Mouse (Mus musculus) hindbrain, embryonic 16.5 days (tissue): ENCODE measurements around the gene Dzip1l. TPM values are rescaled to one million over a fixed set of nuclear protein-coding genes. Genes with fewer than 3 reads are reported as not detected.

ENCODE experiments used
- ATAC-seq: fragments of 200-750 bp; cut with Nextera tagmentation; 2 replicates; pipeline ENCODE4 v1.8.0; 2017; ENCODE audit warnings: moderate TSS enrichment, moderate library complexity
- H3K27ac ChIP-seq: fragments of 300-500 bp; sonication (generic); 2 replicates; pipeline ENCODE4 v1.5.1; 2014; ENCODE audit warnings: low read depth, mild to moderate bottlenecking, control low read depth, low read length, moderate library complexity
- H3K27me3 ChIP-seq: fragments of 300-500 bp; sonication (generic); replicated peaks from 2 replicates; pipeline ENCODE4 v1.6.1; 2014; ENCODE audit warnings: low read length; ENCODE audit not compliant: control insufficient read depth, insufficient read depth
- H3K36me3 ChIP-seq: fragments of 300-500 bp; sonication (generic); 2 replicates; pipeline ENCODE4 v1.6.1; 2014; ENCODE audit warnings: mild to moderate bottlenecking, low read length, moderate library complexity, mixed read lengths; ENCODE audit not compliant: control insufficient read depth, insufficient read depth
- H3K4me1 ChIP-seq: fragments of 300-500 bp; sonication (generic); 2 replicates; pipeline ENCODE4 v1.6.1; 2014; ENCODE audit warnings: low read depth, low read length; ENCODE audit not compliant: control insufficient read depth, insufficient read depth
- H3K4me2 ChIP-seq: fragments of 300-500 bp; sonication (generic); 2 replicates; pipeline ENCODE4 v1.6.1; 2014; ENCODE audit warnings: mild to moderate bottlenecking, low read length, control low read depth, moderate library complexity
- H3K4me3 ChIP-seq: fragments of 300-500 bp; sonication (generic); 2 replicates; pipeline ENCODE4 v1.5.1; 2014; ENCODE audit warnings: mild to moderate bottlenecking, low read length, control low read depth, moderate library complexity
- H3K9ac ChIP-seq: fragments of 300-500 bp; sonication (generic); 2 replicates; pipeline ENCODE4 v1.6.1; 2014; ENCODE audit warnings: low read depth, mild to moderate bottlenecking, control low read depth, low read length, moderate library complexity
- H3K9me3 ChIP-seq: fragments of 300-500 bp; sonication (generic); 2 replicates; pipeline ENCODE4 v1.6.1; 2014; ENCODE audit warnings: mild to moderate bottlenecking, low read length, moderate library complexity; ENCODE audit not compliant: control insufficient read depth
- WGBS: fragments of 180-500 bp; shearing (Covaris S2); extraction: QIAGEN DNeasy Blood & Tissue Kit; methylation state at CpG from one replicate; pipeline ENCODE4 v1.1.7; 2014; 5-methylcytosine and 5-hydroxymethylcytosine counted together
- polyA plus RNA-seq: library from polyadenylated mRNA; unstranded; fragments of >200 nt; fragmentation: Nextera tagmentation; extraction: Ambion mirVana; gene quantifications from 2 replicates; pipeline ENCODE4 v1.2.1, GENCODE M21; 2015

Dzip1l gene
- polyA plus RNA-seq, 1 experiment from 2014 or later = 10.2 TPM

GRCm38 (mm10) chr9:99671603-99672002 is 42.3 kb downstream of the Dzip1l start:
- no peak overlapping the region for H3K27ac ChIP-seq
- H3K4me3 ChIP-seq = no peak overlapping the region
- peaks cover 19% of the 10 kb centered on the region for H3K36me3 ChIP-seq
- no peaks in the 10 kb centered on the region for H3K9me3 ChIP-seq
- ATAC-seq = no peak
- no peak overlapping the region for H3K9ac ChIP-seq
- no peaks in the 10 kb centered on the region for H3K4me1 ChIP-seq
- H3K27me3 ChIP-seq = no peaks in the 10 kb centered on the region
- 35% methylated on average over 2 of the region's 2 CpGs for WGBS
- no peak overlapping the region for H3K4me2 ChIP-seq

GRCm38 (mm10) chr9:99675714-99676113 is 46.4 kb downstream of the Dzip1l start:
- no peak for ATAC-seq
- no peaks in the 10 kb centered on the region for H3K27me3 ChIP-seq
- no peaks in the 10 kb centered on the region for H3K36me3 ChIP-seq
- 80% methylated on average over 3 of the region's 3 CpGs for WGBS
- H3K4me2 ChIP-seq = no peak overlapping the region
- H3K4me1 ChIP-seq = no peaks in the 10 kb centered on the region
- no peak overlapping the region for H3K4me3 ChIP-seq
- no peak overlapping the region for H3K9ac ChIP-seq
- H3K27ac ChIP-seq = no peak overlapping the region
- H3K9me3 ChIP-seq = no peaks in the 10 kb centered on the region

- Histone ChIP-seq H3K9ac (no peak overlapping the region), H3K4me1 (peaks cover 4% of the 10 kb centered on the region; the same call in 1 of the 2 replicates), H3K36me3 (no peaks in the 10 kb centered on the region), H3K4me2 (no peak overlapping the region), H3K27ac (no peak overlapping the region), H3K9me3 (no peaks in the 10 kb centered on the region), H3K4me3 (no peak overlapping the region), H3K27me3 (no peaks in the 10 kb centered on the region)
- 61% methylated on average over 21 of the region's 21 CpGs for WGBS
- ATAC-seq = no peak
Measured at GRCm38 (mm10) chr9:99681980-99682570, 52.8 kb downstream of the Dzip1l start.

GRCm38 (mm10) chr9:99685061-99685521 is 55.8 kb downstream of the Dzip1l start:
- Histone ChIP-seq H3K27ac (no peak overlapping the region), H3K36me3 (no peaks in the 10 kb centered on the region), H3K4me3 (no peak overlapping the region), H3K4me1 (peaks cover 4% of the 10 kb centered on the region; the same call in 1 of the 2 replicates), H3K27me3 (no peaks in the 10 kb centered on the region), H3K9me3 (no peaks in the 10 kb centered on the region), H3K4me2 (no peak overlapping the region), H3K9ac (no peak overlapping the region)
- WGBS = 63% methylated on average over 5 of the region's 5 CpGs
- peak; percentile 83 for ATAC-seq

GRCm38 (mm10) chr9:99685536-99686231 is 56.4 kb downstream of the Dzip1l start:
- Histone ChIP-seq H3K27ac (no peak overlapping the region), H3K4me2 (no peak overlapping the region), H3K4me3 (no peak overlapping the region), H3K36me3 (no peaks in the 10 kb centered on the region), H3K9me3 (no peaks in the 10 kb centered on the region), H3K4me1 (peaks cover 4% of the 10 kb centered on the region; the same call in 1 of the 2 replicates), H3K9ac (no peak overlapping the region), H3K27me3 (no peaks in the 10 kb centered on the region)
- WGBS = 71% methylated on average over 5 of the region's 5 CpGs
- no peak for ATAC-seq

GRCm38 (mm10) chr9:99689796-99690195 is 60.5 kb downstream of the Dzip1l start:
- 93% methylated on average over 5 of the region's 5 CpGs for WGBS
- peaks cover 2% of the 10 kb centered on the region; the same call in 1 of the 2 replicates for H3K4me1 ChIP-seq
- ATAC-seq = no peak

GRCm38 (mm10) chr9:99690386-99690785 is 61.1 kb downstream of the Dzip1l start:
- Histone ChIP-seq H3K27me3 (no peaks in the 10 kb centered on the region), H3K4me1 (no peaks in the 10 kb centered on the region; the same call in 1 of the 2 replicates), H3K4me2 (no peak overlapping the region), H3K36me3 (no peaks in the 10 kb centered on the region), H3K9me3 (no peaks in the 10 kb centered on the region), H3K27ac (no peak overlapping the region), H3K9ac (no peak overlapping the region), H3K4me3 (no peak overlapping the region)
- ATAC-seq = no peak
- 82% methylated on average over 7 of the region's 7 CpGs for WGBS

More at GRCm38 (mm10) chr9:99689796-99690195, 60.5 kb downstream of the Dzip1l start:
- H3K36me3 ChIP-seq = no peaks in the 10 kb centered on the region
- no peak overlapping the region for H3K27ac ChIP-seq
- no peak overlapping the region for H3K4me2 ChIP-seq
- H3K9ac ChIP-seq = no peak overlapping the region
- no peak overlapping the region for H3K4me3 ChIP-seq
- no peaks in the 10 kb centered on the region for H3K27me3 ChIP-seq
- no peaks in the 10 kb centered on the region for H3K9me3 ChIP-seq

GRCm38 (mm10) chr9:99694961-99695360 is 65.7 kb downstream of the Dzip1l start:
- H3K4me1 ChIP-seq = no peaks in the 10 kb centered on the region
- no peak overlapping the region for H3K4me3 ChIP-seq
- no peaks in the 10 kb centered on the region for H3K36me3 ChIP-seq
- H3K9ac ChIP-seq = no peak overlapping the region
- no peaks in the 10 kb centered on the region for H3K9me3 ChIP-seq
- 73% methylated on average over 7 of the region's 7 CpGs for WGBS
- no peak for ATAC-seq
- no peak overlapping the region for H3K27ac ChIP-seq
- H3K4me2 ChIP-seq = no peak overlapping the region
- no peaks in the 10 kb centered on the region for H3K27me3 ChIP-seq

GRCm38 (mm10) chr9:99699752-99700389 is 70.6 kb downstream of the Dzip1l start:
- Histone ChIP-seq H3K27ac (no peak overlapping the region), H3K4me3 (no peak overlapping the region), H3K9me3 (no peaks in the 10 kb centered on the region), H3K27me3 (no peaks in the 10 kb centered on the region), H3K36me3 (no peaks in the 10 kb centered on the region), H3K9ac (no peak overlapping the region), H3K4me2 (no peak overlapping the region), H3K4me1 (no peaks in the 10 kb centered on the region)
- 83% methylated on average over 2 of the region's 2 CpGs for WGBS
- no peak for ATAC-seq
